Mouse (Mus musculus): Measurements from ENCODE around the gene B230217C12Rik.
A peak's percentile ranks its signal among the peaks of the same experiment; 100 is the strongest.

The B230217C12Rik gene

GRCm38 (mm10) chr11:97840539-97840954 lies at the start of gene B230217C12Rik:
Gene B230217C12Rik, plus strand, starts transcription at chr11:97840780.
- peak; percentile 53 for DNase-seq (ENCODE audit: extremely low spot score, low spot score)

- no peak for DNase-seq (ENCODE audit: extremely low spot score, low spot score)
Measured at GRCm38 (mm10) chr11:97793165-97793564, 47.4 kb upstream of the B230217C12Rik start.

- DNase-seq (ENCODE audit: extremely low spot score, low spot score): peak; percentile 53
Measured at GRCm38 (mm10) chr11:97796910-97797309, 43.7 kb upstream of the B230217C12Rik start.

GRCm38 (mm10) chr11:97797369-97798082 lies 43.1 kb upstream of the B230217C12Rik start:
- no peak for DNase-seq (ENCODE audit: extremely low spot score, low spot score)

GRCm38 (mm10) chr11:97798083-97798435 lies 42.5 kb upstream of the B230217C12Rik start:
- DNase-seq (ENCODE audit: extremely low spot score, low spot score): no peak

GRCm38 (mm10) chr11:97798782-97799145 lies 41.8 kb upstream of the B230217C12Rik start, which contains the start of gene Lasp1:
Gene Lasp1, plus strand, starts transcription at chr11:97799000.
- DNase-seq (ENCODE audit: extremely low spot score, low spot score): peak; percentile 96

GRCm38 (mm10) chr11:97799146-97799993 lies 41.2 kb upstream of the B230217C12Rik start:
- peak; percentile 90 for DNase-seq (ENCODE audit: extremely low spot score, low spot score)

- DNase-seq (ENCODE audit: extremely low spot score, low spot score): peak; percentile 79
Measured at GRCm38 (mm10) chr11:97799994-97800690, 40.4 kb upstream of the B230217C12Rik start.

GRCm38 (mm10) chr11:97800691-97801408 lies 39.7 kb upstream of the B230217C12Rik start:
- DNase-seq (ENCODE audit: extremely low spot score, low spot score): no peak

GRCm38 (mm10) chr11:97801409-97802193 lies 39.0 kb upstream of the B230217C12Rik start:
- DNase-seq (ENCODE audit: extremely low spot score, low spot score): peak; percentile 29

GRCm38 (mm10) chr11:97802194-97802470 lies 38.4 kb upstream of the B230217C12Rik start:
- DNase-seq (ENCODE audit: extremely low spot score, low spot score): no peak

- DNase-seq (ENCODE audit: extremely low spot score, low spot score): no peak
Measured at GRCm38 (mm10) chr11:97802495-97802894, 38.1 kb upstream of the B230217C12Rik start.

- DNase-seq (ENCODE audit: extremely low spot score, low spot score): no peak
Measured at GRCm38 (mm10) chr11:97803847-97804246, 36.7 kb upstream of the B230217C12Rik start.

GRCm38 (mm10) chr11:97804841-97805661 lies 35.5 kb upstream of the B230217C12Rik start:
- DNase-seq (ENCODE audit: extremely low spot score, low spot score): no peak

GRCm38 (mm10) chr11:97805662-97806612 lies 34.6 kb upstream of the B230217C12Rik start:
- peak; percentile 26 for DNase-seq (ENCODE audit: extremely low spot score, low spot score)

- no peak for DNase-seq (ENCODE audit: extremely low spot score, low spot score)
Measured at GRCm38 (mm10) chr11:97806613-97806964, 34.0 kb upstream of the B230217C12Rik start.

GRCm38 (mm10) chr11:97807626-97808025 lies 33.0 kb upstream of the B230217C12Rik start:
- no peak for DNase-seq (ENCODE audit: extremely low spot score, low spot score)

GRCm38 (mm10) chr11:97808093-97808492 lies 32.5 kb upstream of the B230217C12Rik start:
- no peak for DNase-seq (ENCODE audit: extremely low spot score, low spot score)

Measured in neural tube, embryonic 10.5 days (tissue).